Mouse (Mus musculus) C3H10T1/2 (cell line): ENCODE data around the gene Uggt2. TPM values are rescaled to one million over a fixed set of nuclear protein-coding genes. Genes with fewer than 3 reads are reported as not detected.

Experiments used
- polyA plus RNA-seq, 2 experiments: library from polyadenylated mRNA; unstranded; fragments of >200 nt; fragmentation: generic; extraction: Trizol; gene quantifications; one replicate each; pipeline ENCODE4 v1.2.1; 2012; ENCODE audit warnings: missing spikeins in 2 of 2

Uggt2 gene
- 1 to 10 TPM in 1 of 2 experiments, under 1 TPM in 1; 0.42 to 4.0 TPM for polyA plus RNA-seq

DNA sequence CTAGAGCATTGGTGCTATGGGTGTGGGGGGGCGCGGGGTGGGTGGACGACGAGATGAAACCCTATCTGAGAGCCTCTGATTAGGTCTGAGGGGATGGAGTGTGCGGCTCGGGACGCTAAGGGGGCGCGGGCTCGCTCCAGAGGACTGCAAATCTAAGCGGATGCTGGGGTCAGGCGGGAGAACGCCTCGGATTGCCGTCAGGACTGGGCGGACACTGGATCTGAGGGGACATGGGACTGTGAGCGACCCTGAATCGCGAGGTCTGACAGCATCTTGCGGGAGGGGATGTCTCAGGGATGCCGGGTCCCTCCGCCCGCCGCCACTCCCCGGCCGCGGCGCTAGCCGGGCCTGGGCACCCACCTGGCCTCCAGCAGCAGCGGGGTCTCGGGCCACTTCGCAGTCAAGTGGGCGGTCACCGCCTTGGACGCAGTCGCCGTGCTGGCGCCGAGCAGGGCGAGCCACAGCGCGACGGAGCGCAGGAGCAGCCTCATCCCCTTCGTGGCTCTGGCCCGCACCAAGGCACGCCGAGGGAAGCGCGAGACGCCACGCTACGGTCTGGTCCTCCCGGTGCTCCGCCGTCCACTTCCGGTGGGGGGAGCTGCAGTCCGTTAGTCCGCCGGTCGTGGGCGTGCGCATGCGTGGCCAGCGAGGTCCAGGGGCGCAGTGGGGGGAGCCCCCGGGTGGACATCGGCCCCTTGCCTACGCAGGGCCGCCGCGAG, at the start of gene Uggt2:
Uggt2 (minus strand) TSS at position 580 of the 719 bp plus-strand sequence.

DNA sequence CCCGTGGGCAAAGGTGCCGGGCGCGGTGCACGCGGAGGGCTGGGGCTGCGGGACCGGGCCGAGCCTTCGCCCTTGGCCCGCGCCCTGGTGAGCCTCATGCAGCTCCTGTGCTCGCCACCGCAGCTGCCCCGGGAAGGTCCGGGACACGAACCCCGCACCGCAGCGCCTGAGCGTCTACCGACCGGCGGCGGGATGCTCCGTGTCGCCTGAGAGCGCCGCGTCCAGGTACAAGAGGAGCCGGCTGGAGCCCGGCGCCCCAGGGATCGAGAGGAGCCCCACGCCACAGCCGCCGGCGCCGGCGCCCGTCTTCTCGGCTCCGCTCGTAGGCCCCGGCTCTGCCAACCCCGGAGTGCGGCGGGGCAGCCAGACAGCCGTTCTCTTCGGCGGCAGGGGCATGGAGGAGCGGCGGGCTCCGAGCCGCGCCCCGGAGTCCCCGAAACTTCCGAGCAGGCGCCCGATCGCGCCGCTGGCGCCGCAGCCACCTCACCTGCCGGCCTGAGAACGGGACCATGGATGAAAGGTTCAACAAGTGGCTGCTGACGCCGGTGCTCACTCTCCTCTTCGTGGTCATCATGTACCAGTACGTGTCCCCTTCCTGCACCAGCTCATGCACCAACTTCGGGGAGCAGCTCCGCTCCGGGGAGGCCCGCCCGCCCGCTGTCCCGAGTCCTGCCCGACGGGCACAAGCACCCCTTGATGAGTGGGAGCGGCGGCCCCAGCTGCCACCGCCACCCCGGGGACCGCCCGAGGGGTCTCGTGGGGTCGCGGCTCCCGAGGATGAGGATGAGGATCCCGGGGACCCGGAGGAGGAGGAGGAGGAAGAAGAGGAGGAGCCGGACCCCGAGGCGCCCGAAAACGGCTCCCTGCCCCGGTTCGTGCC, 38.9 kb upstream of the Uggt2 start, which contains the start of gene Hs6st3:
Hs6st3 (plus strand) TSS at position 436 of the 880 bp plus-strand sequence.

GRCm38 (mm10) chr14:118937533-118938492, 161.4 kb downstream of the Uggt2 start, which contains the start of gene Dnajc3:
Gene Dnajc3 (plus strand): TSS chr14:118937976.

Other genes with a start within 250 kb of the Uggt2 start
- gene Dzip1, start 174.0 kb downstream of the Uggt2 start, polyA plus RNA-seq: 10 to 100 TPM in 1 of 2 experiments, under 1 TPM in 1; 0.82 to 25.2 TPM
- gene Dnajc3, start 161.5 kb downstream of the Uggt2 start, polyA plus RNA-seq: 1 to 10 TPM; 1.0 to 7.2 TPM
- not detected for gene Hs6st3, start 38.9 kb upstream of the Uggt2 start, polyA plus RNA-seq